Mouse (Mus musculus): ENCODE results near the gene Fer1l5. TPM values are rescaled to one million over a fixed set of nuclear protein-coding genes. Genes with fewer than 3 reads are reported as not detected.

The Fer1l5 gene
- total and polyA plus RNA-seq, 2 experiments, result not detected

DNA sequence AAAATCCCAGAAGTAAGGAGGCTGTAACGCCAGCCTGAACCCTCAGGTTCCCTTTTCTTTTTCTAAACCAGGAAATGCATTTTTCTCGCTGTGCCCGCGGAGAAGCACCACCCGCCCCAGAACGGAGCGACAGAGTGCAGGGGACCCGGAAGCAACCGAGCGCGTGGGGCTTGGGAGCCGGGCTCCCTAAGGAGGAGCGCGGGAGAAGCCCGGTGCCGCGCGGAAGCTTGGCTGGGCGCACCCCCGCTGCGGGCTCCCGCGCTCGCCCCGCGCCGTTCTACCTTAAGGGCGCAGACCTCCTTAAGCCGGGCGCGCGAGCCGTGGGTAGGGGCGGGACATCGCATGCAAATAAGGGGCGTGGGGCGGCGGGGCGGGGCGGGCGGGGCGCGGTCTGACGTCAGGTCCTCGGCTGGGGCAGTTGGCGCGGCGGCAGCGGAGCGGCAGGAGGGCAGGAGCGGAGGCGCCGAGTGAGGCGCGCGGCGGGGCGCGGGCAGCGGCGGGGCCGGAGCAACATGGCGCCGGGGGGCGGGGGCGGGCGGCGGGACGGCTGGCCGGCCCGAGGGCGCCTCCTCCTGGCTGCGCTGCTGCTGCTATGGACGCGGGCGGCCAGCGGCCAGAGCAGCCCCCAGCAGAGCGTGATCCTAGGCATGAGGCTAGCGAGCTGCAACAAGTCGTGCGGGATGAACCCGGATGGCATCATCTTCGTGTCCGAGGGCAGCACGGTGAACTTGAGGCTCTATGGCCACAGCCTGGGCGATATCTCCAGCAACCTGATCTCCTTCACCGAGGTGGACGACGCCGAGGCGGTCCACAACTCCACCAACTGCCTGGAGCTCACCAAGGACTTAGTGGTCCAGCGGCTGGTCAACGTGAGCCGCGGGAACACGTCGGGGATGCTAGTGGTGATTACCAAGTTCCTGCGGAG is 99.4 kb downstream of the Fer1l5 start, which contains the start of gene Cnnm4:
TSS of gene Cnnm4 (plus strand) at position 440 of the 925 bp plus-strand sequence.
- H3K9ac ChIP-seq (ENCODE audit: low read depth, low read length), result peak within 1 kb of the TSS; percentile 82
- TF ChIP-seq POLR2A (IDR thresholded peaks at IDR 0.05; ENCODE audit: extremely low read depth, insufficient read depth, low read length), result peak; percentile 52; the same call in 1 of the 2 replicates
- TF ChIP-seq CTCF (IDR thresholded peaks at IDR 0.05; ENCODE audit: low read depth, low read length), result peak; percentile 67
- H3K79me2 ChIP-seq (ENCODE audit: control insufficient read depth, insufficient read depth, low read length), result no peaks in the 10 kb centered on the region
- WGBS, result under 1% methylated on average over 68 of the region's 98 CpGs
- peak within 1 kb of the TSS; percentile 94 for H3K27ac ChIP-seq (replicated peaks; ENCODE audit: insufficient read depth, low read depth, low read length)
- no peaks in the 10 kb centered on the region for H3K36me3 ChIP-seq (ENCODE audit: control insufficient read depth, insufficient read depth, low read length)
- DNase-seq (ENCODE audit: extremely low read depth, low read depth, low spot score), result peak; percentile 68
- H3K27me3 ChIP-seq (ENCODE audit: control insufficient read depth, insufficient read depth, low read length), result no peaks in the 10 kb centered on the region
- H3K4me1 ChIP-seq (ENCODE audit: control insufficient read depth, insufficient read depth, low read length), result peaks cover 32% of the 10 kb centered on the region
- peak within 1 kb of the TSS; percentile 74 for H3K4me3 ChIP-seq (ENCODE audit: insufficient read depth, low read depth, low read length)

Other genes starting within 250 kb of the Fer1l5 start
- 44.5 and 49.0 TPM in 2 replicates for gene Uggt1, start 127.6 kb upstream of the Fer1l5 start, total RNA-seq (2014; rRNA removed)
- 11.6 and 12.6 TPM in 2 replicates for gene Uggt1, start 127.6 kb upstream of the Fer1l5 start, polyA plus RNA-seq (2012; rRNA removed)
- gene Neurl3, start 97.6 kb upstream of the Fer1l5 start, total RNA-seq (2014; rRNA removed), result 3.3 and 4.0 TPM in 2 replicates
- 3.6 and 5.3 TPM in 2 replicates for gene Neurl3, start 97.6 kb upstream of the Fer1l5 start, polyA plus RNA-seq (2012; rRNA removed)
- 0.67 and 1.7 TPM in 2 replicates for gene Arid5a, start 64.6 kb upstream of the Fer1l5 start, total RNA-seq (2014; rRNA removed)
- gene Arid5a, start 64.6 kb upstream of the Fer1l5 start, polyA plus RNA-seq (2012; rRNA removed), result 1.7 and 3.8 TPM in 2 replicates
- 14.9 and 21.7 TPM in 2 replicates for gene Kansl3, start 3.1 kb upstream of the Fer1l5 start, total RNA-seq (2014; rRNA removed)
- gene Kansl3, start 3.1 kb upstream of the Fer1l5 start, polyA plus RNA-seq (2012; rRNA removed), result 20.8 and 25.4 TPM in 2 replicates
- 5.1 and 7.9 TPM in 2 replicates for gene Lman2l, start 73.0 kb downstream of the Fer1l5 start, total RNA-seq (2014; rRNA removed)
- 7.7 and 9.3 TPM in 2 replicates for gene Lman2l, start 73.0 kb downstream of the Fer1l5 start, polyA plus RNA-seq (2012; rRNA removed)
- 2.3 and 3.9 TPM in 2 replicates for gene Cnnm4, start 99.3 kb downstream of the Fer1l5 start, total RNA-seq (2014; rRNA removed)
- 2.4 and 2.7 TPM in 2 replicates for gene Cnnm4, start 99.3 kb downstream of the Fer1l5 start, polyA plus RNA-seq (2012; rRNA removed)
- 4.4 and 6.8 TPM in 2 replicates for gene Cnnm3, start 139.6 kb downstream of the Fer1l5 start, total RNA-seq (2014; rRNA removed)
- 11.3 and 14.1 TPM in 2 replicates for gene Cnnm3, start 139.6 kb downstream of the Fer1l5 start, polyA plus RNA-seq (2012; rRNA removed)
- 1.8 and 2.0 TPM in 2 replicates for gene Ankrd23, start 164.6 kb downstream of the Fer1l5 start, total RNA-seq (2014; rRNA removed)
- 3.5 and 5.1 TPM in 2 replicates for gene Ankrd23, start 164.6 kb downstream of the Fer1l5 start, polyA plus RNA-seq (2012; rRNA removed)
- not detected in 2 replicates for gene Gm42417, start 167.1 kb downstream of the Fer1l5 start, total RNA-seq (2014; rRNA removed)
- not detected in 2 replicates for gene Gm42417, start 167.1 kb downstream of the Fer1l5 start, polyA plus RNA-seq (2012; rRNA removed)
- 2.6 and 4.9 TPM in 2 replicates for gene Ankrd39, start 175.2 kb downstream of the Fer1l5 start, total RNA-seq (2014; rRNA removed)
- 7.7 and 9.4 TPM in 2 replicates for gene Ankrd39, start 175.2 kb downstream of the Fer1l5 start, polyA plus RNA-seq (2012; rRNA removed)
- gene Sema4c, start 186.1 kb downstream of the Fer1l5 start, total RNA-seq (2014; rRNA removed), result 1.5 and 2.2 TPM in 2 replicates
- gene Sema4c, start 186.1 kb downstream of the Fer1l5 start, polyA plus RNA-seq (2012; rRNA removed), result 1.4 and 2.4 TPM in 2 replicates